Mouse (Mus musculus) spleen, adult 2 months (tissue): ENCODE results near the gene Ing3.

Experiments
- CTCF ChIP-seq: fragments of 200-500 bp; IDR thresholded peaks from 2 replicates; pipeline ENCODE4 v1.5.1; 2011; ENCODE audit warnings: mild to moderate bottlenecking, inconsistent platforms; ENCODE audit not compliant: insufficient read depth, insufficient read length, insufficient replicate concordance; ENCODE audit errors: extremely low read depth
- POLR2A ChIP-seq: fragments of 200-500 bp; IDR thresholded peaks from 2 replicates; pipeline ENCODE4 v1.6.1; 2011; ENCODE audit warnings: low read depth, low read length, inconsistent platforms

- TF ChIP-seq POLR2A (no peak), CTCF (no peak)
Measured at GRCm38 (mm10) chr6:22017631-22018030, 68.3 kb downstream of the Ing3 start.
